Mouse (Mus musculus): ENCODE measurements around the gene Dhx29.

- TF ChIP-seq GATA1 (IDR thresholded peaks at IDR 0.05; ENCODE audit: borderline replicate concordance, low read length) (no peak), FLI1 (IDR thresholded peaks at IDR 0.05; ENCODE audit: low read length) (no peak)
These were observed 18.6 kb downstream of the Dhx29 start for GRCm38 (mm10) chr13:112945900-112946299.
